Mouse (Mus musculus) heart, postnatal 4 days (tissue): ENCODE measurements around the gene Dnah6. TPM values are rescaled to one million over a fixed set of nuclear protein-coding genes. Genes with fewer than 3 reads are reported as not detected.

Experiments used
- DNase-seq: peaks from one replicate; pipeline ENCODE4 v3.0.0; 2021
- total RNA-seq, 2 experiments: library from RNA; stranded (reverse); gene quantifications; 2 replicates each; pipeline ENCODE4 v1.2.3; 2021

Dnah6 gene
- total RNA-seq, 2 experiments from 2014 or later: 0.95 to 1.1 TPM

- no peak for DNase-seq
These were observed 201.4 kb downstream of the Dnah6 start for GRCm38 (mm10) chr6:73020061-73020460.

GRCm38 (mm10) chr6:73018725-73019280, 202.6 kb downstream of the Dnah6 start:
- no peak for DNase-seq

GRCm38 (mm10) chr6:73014317-73015160, 206.9 kb downstream of the Dnah6 start:
- peak; percentile 47 for DNase-seq

- DNase-seq: no peak
These were observed 208.5 kb downstream of the Dnah6 start for GRCm38 (mm10) chr6:73012931-73013330.

GRCm38 (mm10) chr6:73011827-73012226, 209.6 kb downstream of the Dnah6 start:
- DNase-seq: peak; percentile 76

- peak; percentile 87 for DNase-seq
These were observed 211.4 kb downstream of the Dnah6 start for GRCm38 (mm10) chr6:73010073-73010472.

- DNase-seq: no peak
These were observed 217.8 kb downstream of the Dnah6 start for GRCm38 (mm10) chr6:73003601-73004000.

- no peak for DNase-seq
These were observed 219.1 kb downstream of the Dnah6 start for GRCm38 (mm10) chr6:73002391-73002790.

- no peak for DNase-seq
These were observed 222.6 kb downstream of the Dnah6 start for GRCm38 (mm10) chr6:72998809-72999208.

GRCm38 (mm10) chr6:72993688-72994082, 227.8 kb downstream of the Dnah6 start:
- no peak for DNase-seq

GRCm38 (mm10) chr6:72993054-72993687, 228.3 kb downstream of the Dnah6 start:
- DNase-seq: no peak

- no peak for DNase-seq
These were observed 231.2 kb downstream of the Dnah6 start for GRCm38 (mm10) chr6:72990206-72990605.

- peak; percentile 38 for DNase-seq
These were observed 232.3 kb downstream of the Dnah6 start for GRCm38 (mm10) chr6:72989028-72989736.

GRCm38 (mm10) chr6:72982506-72982905, 238.9 kb downstream of the Dnah6 start:
- DNase-seq: no peak

- peak; percentile 21 for DNase-seq
These were observed 239.6 kb downstream of the Dnah6 start for GRCm38 (mm10) chr6:72981851-72982250.

- peak; percentile 64 for DNase-seq
These were observed 240.3 kb downstream of the Dnah6 start for GRCm38 (mm10) chr6:72981124-72981651.

- DNase-seq: peak; percentile 45
These were observed 244.6 kb downstream of the Dnah6 start for GRCm38 (mm10) chr6:72976866-72977265.

GRCm38 (mm10) chr6:72971074-72971473, 250.4 kb downstream of the Dnah6 start:
- no peak for DNase-seq

- DNase-seq: no peak
These were observed 251.7 kb downstream of the Dnah6 start for GRCm38 (mm10) chr6:72969787-72970186.
